Mouse (Mus musculus) T-cell, adult 66 days (primary cell): ENCODE data around the gene Olfr518. TPM values are rescaled to one million over a fixed set of nuclear protein-coding genes. Genes with fewer than 3 reads are reported as not detected.

Experiments used
- total RNA-seq, 2 experiments: library from RNA; stranded (reverse); gene quantifications; 3 replicates in 1 of 2; 4 replicates in 1 of 2; pipeline ENCODE4 v1.2.4; 2023

The Olfr518 gene
- not detected for total RNA-seq

GRCm38 (mm10) chr7:108884906-108885305, at the start of gene Olfr518:
Gene Olfr518, minus strand, starts transcription at chr7:108885006.

GRCm38 (mm10) chr7:108933794-108934731, 49.3 kb upstream of the Olfr518 start, which contains the start of gene Eif3f:
Gene Eif3f, plus strand, starts transcription at chr7:108934417.

GRCm38 (mm10) chr7:108929726-108930393, 45.1 kb upstream of the Olfr518 start, which contains the start of gene Nlrp10:
Gene Nlrp10, minus strand, starts transcription at chr7:108930178.

GRCm38 (mm10) chr7:108894320-108894719, 9.5 kb upstream of the Olfr518 start, which contains the start of gene Olfr519:
Gene Olfr519, minus strand, starts transcription at chr7:108894420.

GRCm38 (mm10) chr7:108872279-108872678, 12.5 kb downstream of the Olfr518 start, which contains the start of gene Olfr517:
Gene Olfr517, minus strand, starts transcription at chr7:108872379.

GRCm38 (mm10) chr7:108850429-108850828, 34.4 kb downstream of the Olfr518 start, which contains the start of gene Olfr516:
Gene Olfr516, minus strand, starts transcription at chr7:108850529.

Other genes starting within 250 kb of the Olfr518 start
- gene Olfr509, start 233.1 kb downstream of the Olfr518 start, total RNA-seq, result not detected
- gene Olfr510, start 218.6 kb downstream of the Olfr518 start, total RNA-seq, result not detected
- gene Olfr512, start 171.7 kb downstream of the Olfr518 start, total RNA-seq, result not detected
- gene Olfr513, start 134.0 kb downstream of the Olfr518 start, total RNA-seq, result not detected
- gene Olfr514, start 59.0 kb downstream of the Olfr518 start, total RNA-seq, result not detected
- gene Olfr516, start 34.5 kb downstream of the Olfr518 start, total RNA-seq, result not detected
- gene Olfr517, start 12.6 kb downstream of the Olfr518 start, total RNA-seq, result not detected
- gene Olfr519, start 9.4 kb upstream of the Olfr518 start, total RNA-seq, result not detected
- gene Nlrp10, start 45.2 kb upstream of the Olfr518 start, total RNA-seq, result under 1 TPM; 0.24 to 0.47 TPM
- 100 to 1,000 TPM; 272 to 302 TPM for gene Eif3f, start 49.4 kb upstream of the Olfr518 start, total RNA-seq
- gene Tub, start 65.3 kb upstream of the Olfr518 start, total RNA-seq, result 1 to 10 TPM in 1 of 2 experiments, under 1 TPM in 1; 0.84 to 1.9 TPM
- gene Ric3, start 198.3 kb upstream of the Olfr518 start, total RNA-seq, result under 1 TPM in 1 of 2 experiments, not detected in 1; 0.29 TPM